9 mouse cellular contexts compared by ENCODE assay signal in the genomic region with DNA sequence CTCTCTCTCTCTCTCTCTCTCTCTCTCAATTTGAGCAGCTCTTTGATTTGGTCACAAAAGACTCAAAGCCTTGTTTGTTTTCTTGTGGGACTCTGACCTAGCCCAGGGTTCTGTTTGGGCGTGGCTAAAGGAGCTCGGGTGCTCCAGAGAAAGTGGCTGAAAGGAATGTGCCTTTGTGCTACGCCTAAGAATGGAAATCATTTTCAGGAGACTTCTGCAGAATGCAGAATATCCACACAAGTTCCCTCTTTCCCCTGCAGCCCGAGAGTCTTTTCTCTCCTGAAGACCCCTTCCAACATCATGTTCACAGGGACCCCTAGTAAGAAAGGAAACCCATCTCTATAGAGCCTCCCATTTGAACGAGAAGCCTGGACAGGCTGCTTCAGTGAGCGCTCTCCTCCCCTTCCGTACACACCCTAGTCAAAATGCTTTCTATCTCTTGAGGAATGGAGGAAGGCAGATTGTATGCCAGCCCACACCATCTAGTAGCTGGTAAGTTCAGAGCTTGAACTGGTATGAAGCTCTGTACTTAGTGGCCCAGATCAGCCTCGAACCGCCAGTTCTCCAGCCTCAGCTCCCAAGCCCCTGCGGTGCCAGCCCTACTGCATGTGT. TPM values are rescaled to one million over a fixed set of nuclear protein-coding genes. Genes with fewer than 3 reads are reported as not detected.
A peak's percentile ranks its signal among the peaks of the same experiment; 100 is the strongest.
DNase-seq lines count a peak whose midpoint lies in the region; ATAC-seq and TF ChIP-seq lines count a peak whose summit lies in the region.
"Had no signal": no experiment of that assay in that cellular context is flagged by ENCODE, and none has a peak within 500 bp of the region (broad histone marks: within the 10 kb centered on the region; RNA-seq: fewer than 3 reads in every experiment).

No protein-coding gene starts in this region.

- H3K4me2 ChIP-seq in embryonic facial prominence, embryonic 15.5 days (replicated peaks) = peak overlapping the region; percentile 70
- H3K4me2 ChIP-seq in hindbrain, embryonic 16.5 days (ENCODE audit: low read length) = peak overlapping the region; percentile 60
- peak overlapping the region; percentile 54 for H3K4me2 ChIP-seq in stomach, embryonic 16.5 days (ENCODE audit: low read depth, low read length)

- no peak; the same call in 1 of the 2 replicates for TF ChIP-seq POLR2A in lung, adult 2 months (IDR thresholded peaks at IDR 0.05; ENCODE audit: borderline replicate concordance, extremely low read depth, low read depth, low read length)

- peak; percentile 28 for DNase-seq in adrenal gland, postnatal 14 days
- no peak for DNase-seq in adrenal gland, postnatal 25 days
- peak; percentile 45 for DNase-seq in lung, adult 2 months
- DNase-seq in right cerebral cortex, adult 18-20 months = no peak

- H3K27me3 ChIP-seq in embryonic facial prominence, embryonic 15.5 days = no peaks in the 10 kb centered on the region
- no peaks in the 10 kb centered on the region for H3K27me3 ChIP-seq in hindbrain, embryonic 16.5 days (replicated peaks; ENCODE audit: control insufficient read depth, insufficient read depth, low read length)
- H3K27me3 ChIP-seq in stomach, embryonic 16.5 days (ENCODE audit: control insufficient read depth, insufficient read depth, low read length) = no peaks in the 10 kb centered on the region

- ATAC-seq in embryonic facial prominence, embryonic 15.5 days (ENCODE audit: insufficient number of reproducible peaks, low FRiP score, low TSS enrichment, low read depth) = no peak
- ATAC-seq in hindbrain, embryonic 16.5 days = no peak
- ATAC-seq in stomach, embryonic 16.5 days (ENCODE audit: insufficient read depth, low FRiP score) = no peak
- ATAC-seq in erythroid progenitor cell, adult 5-6 weeks (replicated peaks; ENCODE audit: low FRiP score, poor library complexity, severe bottlenecking) = no peak

- WGBS in embryonic facial prominence, embryonic 15.5 days = 20% methylated on average over 10 of the region's 10 CpGs
- WGBS in hindbrain, embryonic 16.5 days = 34% methylated on average over 10 of the region's 10 CpGs
- 27% methylated on average over 10 of the region's 10 CpGs for WGBS in lung, adult 2 months
- 34% methylated on average over 10 of the region's 10 CpGs for WGBS in stomach, embryonic 16.5 days

- peaks cover 53% of the 10 kb centered on the region for H3K4me1 ChIP-seq in embryonic facial prominence, embryonic 15.5 days
- peaks cover 17% of the 10 kb centered on the region for H3K4me1 ChIP-seq in hindbrain, embryonic 16.5 days (ENCODE audit: control insufficient read depth, insufficient read depth, low read depth, low read length)
- peaks cover 28% of the 10 kb centered on the region for H3K4me1 ChIP-seq in lung, adult 2 months (ENCODE audit: control insufficient read depth, insufficient read depth, low read length)
- peaks cover 23% of the 10 kb centered on the region for H3K4me1 ChIP-seq in stomach, embryonic 16.5 days (ENCODE audit: control insufficient read depth, insufficient read depth, low read length)

- peak overlapping the region; percentile 58 for H3K4me3 ChIP-seq in embryonic facial prominence, embryonic 15.5 days (replicated peaks)
- H3K4me3 ChIP-seq in hindbrain, embryonic 16.5 days (ENCODE audit: low read length) = peak overlapping the region; percentile 37
- H3K4me3 ChIP-seq in lung, adult 2 months (replicated peaks; ENCODE audit: extremely low read depth, low read depth, low read length) = peak overlapping the region; percentile 65
- H3K4me3 ChIP-seq in stomach, embryonic 16.5 days (replicated peaks; ENCODE audit: low read length) = peak overlapping the region; percentile 48
- H3K4me3 ChIP-seq: erythroblast, embryonic 14.5 days had no signal

- H3K27ac ChIP-seq in embryonic facial prominence, embryonic 15.5 days (replicated peaks) = peak overlapping the region; percentile 97
- peak overlapping the region; percentile 32; the same call in 1 of the 2 replicates for H3K27ac ChIP-seq in hindbrain, embryonic 16.5 days (ENCODE audit: low read depth, low read length)
- peak overlapping the region; percentile 99 for H3K27ac ChIP-seq in stomach, embryonic 16.5 days (ENCODE audit: low read length)

- no peaks in the 10 kb centered on the region; the same call in 1 of the 2 replicates for H3K9me3 ChIP-seq in embryonic facial prominence, embryonic 15.5 days (replicated peaks)
- H3K9me3 ChIP-seq in hindbrain, embryonic 16.5 days (ENCODE audit: control insufficient read depth, low read length) = no peaks in the 10 kb centered on the region; the same call in 1 of the 2 replicates
- H3K9me3 ChIP-seq in stomach, embryonic 16.5 days (replicated peaks; ENCODE audit: control insufficient read depth, low read length) = 0 out of 2 replicates have a peak, but pooled peaks cover 4% of the 10 kb centered on the region

- peaks cover 11% of the 10 kb centered on the region; the same call in 1 of the 2 replicates for H3K36me3 ChIP-seq in embryonic facial prominence, embryonic 15.5 days
- 0 out of 2 replicates have a peak, but pooled peaks cover 4% of the 10 kb centered on the region for H3K36me3 ChIP-seq in hindbrain, embryonic 16.5 days (ENCODE audit: control insufficient read depth, insufficient read depth, low read length)
- peaks cover 9% of the 10 kb centered on the region; the same call in 1 of the 2 replicates for H3K36me3 ChIP-seq in stomach, embryonic 16.5 days (ENCODE audit: control insufficient read depth, insufficient read depth, low read length)

- TF ChIP-seq CTCF in lung, adult 2 months (IDR thresholded peaks at IDR 0.05; ENCODE audit: insufficient read depth, low read length) = no peak

- peak overlapping the region; percentile 10; the same call in 1 of the 2 replicates for H3K9ac ChIP-seq in embryonic facial prominence, embryonic 15.5 days
- peak overlapping the region; percentile 1; the same call in 1 of the 2 replicates for H3K9ac ChIP-seq in hindbrain, embryonic 16.5 days (ENCODE audit: low read depth, low read length)
- H3K9ac ChIP-seq in stomach, embryonic 16.5 days (ENCODE audit: low read length) = peak overlapping the region; percentile 78

RNA-seq across cellular contexts. Expression of a gene that starts 39.6 kb away (rescaled TPM):
- total RNA-seq in adrenal gland, postnatal 14 days (2021) = 70.7 and 76.7 TPM in 2 replicates
- 48.6 and 57.5 TPM in 2 replicates for total RNA-seq in adrenal gland, postnatal 25 days (2021)
- 151 and 160 TPM in 2 replicates for polyA plus RNA-seq in embryonic facial prominence, embryonic 15.5 days (2015; fragmentation: Nextera tagmentation; extraction: Ambion mirVana)
- 126 and 139 TPM in 2 replicates for polyA plus RNA-seq in hindbrain, embryonic 16.5 days (2015; fragmentation: Nextera tagmentation; extraction: Ambion mirVana)
- polyA plus RNA-seq in lung, adult 2 months (2012; rRNA removed) = 23.5 and 27.3 TPM in 2 replicates
- polyA plus RNA-seq in stomach, embryonic 16.5 days (2015; fragmentation: Nextera tagmentation; extraction: Ambion mirVana) = 144 and 160 TPM in 2 replicates
- 8.3 and 9.6 TPM in 2 replicates for total RNA-seq in erythroid progenitor cell, adult 5-6 weeks (2015; ENCODE audit: low replicate concordance)
- total RNA-seq in erythroid progenitor cell, adult 5-6 weeks (2017; ENCODE audit: low replicate concordance) = 18.1 and 19.7 TPM in 2 replicates

Comparison
In these comparisons a context has a peak if more than half of its experiments do, and no peak if none do; other contexts are left out.
1. DNase-seq: peak in adrenal gland, postnatal 14 days (single experiment) and lung, adult 2 months (single experiment); none in adrenal gland, postnatal 25 days (single experiment) and right cerebral cortex, adult 18-20 months (single experiment).
2. H3K27ac ChIP-seq: peak in every context shown above with its lines; median percentile 99 in stomach, embryonic 16.5 days; 97 in embryonic facial prominence, embryonic 15.5 days; 32 in hindbrain, embryonic 16.5 days.
3. H3K9ac ChIP-seq: peak in every context shown above with its lines; median percentile 78 in stomach, embryonic 16.5 days; 10 in embryonic facial prominence, embryonic 15.5 days; 1 in hindbrain, embryonic 16.5 days.
4. Peak in every context shown above with its lines, with median percentiles within 50 percentile points of each other: H3K4me2 ChIP-seq and H3K4me3 ChIP-seq.